Mouse (Mus musculus): ENCODE results near the gene Deup1. TPM values are rescaled to one million over a fixed set of nuclear protein-coding genes. Genes with fewer than 3 reads are reported as not detected.

Gene Deup1
- polyA plus RNA-seq, 1 experiment from 2014 or later = 0.23 TPM

DNA sequence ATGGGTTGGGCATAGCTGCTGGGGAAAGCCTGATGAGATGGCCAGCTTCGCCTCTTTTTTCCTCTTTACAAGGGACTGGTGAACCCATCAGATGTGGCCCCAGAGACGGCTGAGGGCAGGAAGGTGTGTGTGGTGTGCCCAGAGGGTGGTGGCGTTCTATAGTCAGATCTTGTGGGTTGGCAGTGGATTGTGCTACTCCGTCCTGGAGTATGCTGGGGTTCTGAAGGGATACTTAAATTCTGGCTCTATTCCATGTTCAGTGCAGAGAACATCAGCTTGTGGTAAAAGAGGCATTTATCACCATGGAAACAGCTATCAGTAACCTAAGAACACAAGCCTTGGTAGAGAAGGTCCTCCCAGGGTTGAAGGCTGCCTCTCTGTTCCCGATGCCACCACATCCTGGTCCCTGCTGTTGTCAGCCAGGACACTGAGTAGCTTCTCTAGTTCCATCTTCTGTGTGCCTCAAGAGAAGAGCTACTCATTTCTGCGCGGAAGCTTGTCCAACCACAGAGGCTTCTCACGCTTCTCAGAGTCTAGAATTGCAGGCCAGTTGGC is 88.7 kb downstream of the Deup1 start:
- H3K4me3 ChIP-seq = no peak overlapping the region
- WGBS = 87% methylated on average over 8 of the region's 8 CpGs
- H3K27ac ChIP-seq = no peak overlapping the region
- peaks cover 41% of the 10 kb centered on the region for H3K4me1 ChIP-seq
- no peak for DNase-seq (ENCODE audit: low spot score)
- peaks cover 12% of the 10 kb centered on the region; the same call in 1 of the 2 replicates for H3K36me3 ChIP-seq
- H3K27me3 ChIP-seq (ENCODE audit: insufficient read depth, poor library complexity, severe bottlenecking) = no peaks in the 10 kb centered on the region
- no peaks in the 10 kb centered on the region for H3K9me3 ChIP-seq

DNA sequence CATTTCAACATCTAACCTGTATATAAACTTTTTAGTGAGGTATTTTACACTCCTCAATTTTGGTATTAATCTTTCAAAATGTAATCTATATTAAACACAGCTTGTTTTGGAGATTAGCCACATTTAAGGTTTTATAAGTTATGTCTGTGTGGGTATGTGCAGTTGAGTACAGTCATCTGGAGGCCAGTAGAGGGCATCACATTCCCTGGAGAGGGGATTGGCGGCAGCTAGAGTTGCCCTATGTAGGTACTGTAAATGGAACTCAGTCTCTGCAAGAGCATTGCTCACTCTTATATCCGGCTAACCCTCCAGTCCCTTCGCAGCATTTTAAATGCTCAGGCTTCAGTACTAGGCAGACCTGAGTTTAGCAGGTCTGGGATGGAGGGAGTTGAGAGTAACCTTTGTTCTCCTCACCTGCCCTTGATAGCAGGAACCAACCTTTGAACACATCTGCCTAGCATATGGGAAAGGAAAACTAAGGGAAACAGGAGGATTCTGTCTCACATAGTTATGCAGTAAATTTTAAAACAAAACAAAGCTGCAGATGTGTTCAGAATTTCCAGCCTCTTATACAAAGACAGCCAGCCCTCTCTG is 90.2 kb downstream of the Deup1 start:
- Histone ChIP-seq H3K4me3 (no peak overlapping the region), H3K27me3 (ENCODE audit: insufficient read depth, poor library complexity, severe bottlenecking) (no peaks in the 10 kb centered on the region), H3K36me3 (peaks cover 12% of the 10 kb centered on the region; the same call in 1 of the 2 replicates), H3K27ac (no peak overlapping the region), H3K4me1 (peaks cover 52% of the 10 kb centered on the region), H3K9me3 (no peaks in the 10 kb centered on the region)
- no peak for DNase-seq (ENCODE audit: low spot score)
- 86% methylated on average over 3 of the region's 3 CpGs for WGBS

DNA sequence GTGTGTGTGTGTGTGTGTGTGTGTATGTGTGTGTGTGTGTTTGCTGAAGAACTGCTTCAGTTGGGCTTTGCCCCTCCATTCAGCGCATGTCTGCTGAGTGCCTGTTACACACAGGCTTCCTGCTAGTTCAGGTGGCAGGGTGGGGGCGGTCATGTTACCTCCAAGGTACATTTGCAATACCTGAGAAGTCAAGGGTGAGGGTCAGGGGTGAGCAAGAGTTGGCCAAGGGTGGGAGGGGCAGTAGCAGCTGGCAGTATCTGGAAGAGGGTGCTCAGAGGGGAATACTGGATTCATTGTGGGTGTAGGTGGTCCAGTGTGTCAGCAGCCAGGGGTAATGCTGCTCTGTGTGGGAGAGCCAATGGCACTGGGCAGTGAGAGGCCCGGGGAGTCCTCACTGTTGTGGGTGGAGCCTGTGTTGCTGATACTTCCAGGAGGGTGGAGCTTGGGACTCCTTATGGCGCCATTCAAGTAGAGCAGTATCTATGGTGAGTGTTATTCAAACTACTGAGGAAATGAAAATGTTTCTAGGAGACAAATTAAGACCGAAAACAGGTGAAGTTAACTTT is 90.8 kb downstream of the Deup1 start:
- Histone ChIP-seq H3K36me3 (peaks cover 12% of the 10 kb centered on the region; the same call in 1 of the 2 replicates), H3K9me3 (no peaks in the 10 kb centered on the region), H3K27me3 (ENCODE audit: insufficient read depth, poor library complexity, severe bottlenecking) (no peaks in the 10 kb centered on the region), H3K4me3 (no peak overlapping the region), H3K27ac (no peak overlapping the region), H3K4me1 (peaks cover 47% of the 10 kb centered on the region)
- no peak for DNase-seq (ENCODE audit: low spot score)
- 85% methylated on average over 5 of the region's 5 CpGs for WGBS

DNA sequence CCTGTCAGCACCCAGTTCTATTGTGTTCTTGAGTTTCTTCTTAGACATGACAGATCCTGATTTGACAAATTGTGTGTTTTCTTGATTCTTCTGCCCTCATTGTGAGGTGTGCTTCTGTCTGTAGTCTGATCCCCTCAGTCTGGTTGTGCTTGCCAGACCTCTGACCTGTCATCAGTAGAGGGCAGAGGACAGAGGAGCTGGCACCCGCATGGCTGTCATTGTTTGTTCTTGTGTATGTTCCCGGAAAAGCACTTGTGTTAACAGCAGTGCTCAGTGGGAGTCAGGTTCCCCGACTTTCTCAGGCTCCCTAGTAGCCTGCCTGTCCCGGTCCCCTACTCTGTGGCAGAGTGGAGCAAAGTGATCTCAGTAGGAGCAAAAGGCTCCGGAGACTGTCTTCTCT is 92.3 kb downstream of the Deup1 start:
- Histone ChIP-seq H3K27ac (no peak overlapping the region), H3K36me3 (peaks cover 9% of the 10 kb centered on the region; the same call in 1 of the 2 replicates), H3K4me1 (peaks cover 48% of the 10 kb centered on the region), H3K27me3 (ENCODE audit: insufficient read depth, poor library complexity, severe bottlenecking) (no peaks in the 10 kb centered on the region), H3K9me3 (no peaks in the 10 kb centered on the region), H3K4me3 (no peak overlapping the region)
- WGBS = 29% methylated on average over 5 of the region's 5 CpGs
- DNase-seq (ENCODE audit: low spot score) = no peak

DNA sequence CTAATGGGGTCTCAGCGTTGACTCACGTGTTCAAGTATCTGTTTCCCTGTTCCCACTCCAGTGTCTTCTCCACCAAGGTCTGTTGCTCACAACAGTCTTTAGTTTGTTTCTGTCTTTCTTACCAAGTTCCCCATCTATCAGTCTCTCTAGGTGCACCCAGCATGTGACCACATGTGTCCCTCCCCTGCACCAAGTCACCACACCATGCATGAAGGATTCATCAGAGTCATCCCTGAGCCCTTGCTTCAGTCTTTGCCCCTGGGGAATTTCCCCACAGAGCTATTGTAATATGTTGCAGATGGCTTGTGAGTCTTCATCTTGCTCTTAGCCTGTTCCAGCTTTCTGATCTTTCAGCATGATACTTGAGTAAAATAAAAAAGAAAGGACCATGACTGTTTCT is 93.6 kb downstream of the Deup1 start:
- WGBS = 67% methylated on average over 2 of the region's 2 CpGs
- no peaks in the 10 kb centered on the region for H3K9me3 ChIP-seq
- no peak for DNase-seq (ENCODE audit: low spot score)
- H3K36me3 ChIP-seq = 0 out of 2 replicates have a peak, but pooled peaks cover under 1% of the 10 kb centered on the region
- peak overlapping the region; percentile 33; the same call in 1 of the 2 replicates for H3K27ac ChIP-seq
- H3K4me1 ChIP-seq = peaks cover 61% of the 10 kb centered on the region
- H3K4me3 ChIP-seq = no peak overlapping the region
- no peaks in the 10 kb centered on the region for H3K27me3 ChIP-seq (ENCODE audit: insufficient read depth, poor library complexity, severe bottlenecking)

DNA sequence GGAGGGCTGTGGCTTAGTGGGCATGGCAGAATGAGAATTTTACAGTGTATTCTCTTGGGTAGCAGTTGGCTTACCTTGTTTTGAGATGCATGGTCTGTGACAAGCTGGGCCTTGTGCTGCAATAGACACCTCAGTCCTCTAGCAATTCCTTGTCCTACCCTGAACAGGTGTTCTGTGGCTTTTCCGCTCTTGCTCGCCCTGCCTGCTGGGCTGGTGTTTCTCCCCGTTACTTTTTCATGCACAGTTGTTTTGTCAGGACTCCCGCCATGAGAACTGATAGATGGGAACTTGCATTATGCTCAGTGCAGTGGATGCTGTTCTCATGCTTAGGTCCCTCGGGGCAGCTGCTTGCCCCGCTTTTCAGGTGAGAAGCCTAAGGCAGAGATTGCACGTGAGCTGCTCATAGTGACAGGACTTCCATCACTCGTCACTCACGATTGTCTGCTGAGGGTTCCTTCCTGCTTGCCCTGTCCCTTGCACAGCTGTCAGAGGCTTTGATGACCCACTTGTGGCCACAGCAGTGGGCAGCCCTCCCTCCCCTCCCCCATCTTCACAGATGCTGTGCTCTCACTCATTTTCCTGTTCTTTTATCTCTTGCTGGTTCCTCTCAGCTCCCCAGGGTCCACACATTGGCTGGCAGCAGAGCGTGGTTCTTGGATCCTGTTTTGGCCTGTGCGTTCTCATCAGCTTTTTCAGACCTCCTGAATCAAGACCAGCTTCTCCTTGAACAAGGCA is 94.2 kb downstream of the Deup1 start:
- 38% methylated on average over 11 of the region's 11 CpGs for WGBS
- DNase-seq (ENCODE audit: low spot score) = no peak
- no peaks in the 10 kb centered on the region for H3K27me3 ChIP-seq (ENCODE audit: insufficient read depth, poor library complexity, severe bottlenecking)
- H3K27ac ChIP-seq = 0 out of 2 replicates have a peak overlapping the region, but pooled peaks have one; percentile 4
- no peaks in the 10 kb centered on the region for H3K9me3 ChIP-seq
- H3K4me1 ChIP-seq = peaks cover 67% of the 10 kb centered on the region
- H3K36me3 ChIP-seq = no peaks in the 10 kb centered on the region
- H3K4me3 ChIP-seq = no peak overlapping the region

DNA sequence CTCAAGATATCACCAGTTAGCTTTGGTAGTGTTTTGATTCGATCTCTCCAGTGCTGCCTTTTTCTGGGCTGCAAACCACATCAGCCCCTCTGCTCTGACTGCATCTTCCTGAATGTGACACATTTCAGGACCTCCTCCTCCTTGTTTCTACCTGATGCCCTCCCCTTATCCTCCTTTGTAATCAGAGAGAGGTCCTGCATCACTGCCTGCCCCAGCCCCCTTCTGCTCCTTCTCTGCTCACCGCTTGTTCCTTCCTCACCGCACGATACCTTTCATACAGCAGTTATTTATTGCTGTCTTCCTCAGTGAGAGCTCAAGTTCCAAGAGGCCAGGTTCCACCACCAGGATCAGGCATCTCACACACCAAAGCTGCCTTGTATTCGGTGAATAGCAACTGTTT is 96.5 kb downstream of the Deup1 start:
- 85% methylated on average over 5 of the region's 5 CpGs for WGBS
- no peak overlapping the region for H3K27ac ChIP-seq
- H3K4me1 ChIP-seq = peaks cover 79% of the 10 kb centered on the region
- H3K36me3 ChIP-seq = no peaks in the 10 kb centered on the region
- H3K4me3 ChIP-seq = no peak overlapping the region
- H3K27me3 ChIP-seq (ENCODE audit: insufficient read depth, poor library complexity, severe bottlenecking) = no peaks in the 10 kb centered on the region
- no peaks in the 10 kb centered on the region for H3K9me3 ChIP-seq
- DNase-seq (ENCODE audit: low spot score) = no peak

DNA sequence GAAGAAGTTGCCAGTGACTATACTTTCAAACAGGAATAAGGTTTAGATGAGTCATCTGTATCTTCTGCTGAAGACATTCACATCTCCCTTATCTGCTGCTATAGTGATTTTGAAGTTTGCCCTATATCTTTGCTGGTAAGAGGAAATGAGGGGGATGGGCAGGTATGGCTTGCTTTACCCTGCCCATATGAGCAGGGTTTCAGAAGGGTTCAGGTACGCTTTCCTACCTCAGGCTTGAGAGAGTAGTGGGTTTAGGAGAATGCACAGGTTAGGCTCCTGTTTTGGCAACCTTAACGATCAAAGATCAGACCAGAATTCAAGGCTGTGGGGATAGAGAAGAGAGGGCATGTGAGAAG is 97.8 kb downstream of the Deup1 start:
- 84% methylated on average over 2 of the region's 2 CpGs for WGBS
- Histone ChIP-seq H3K36me3 (no peaks in the 10 kb centered on the region), H3K27ac (no peak overlapping the region; the same call in 1 of the 2 replicates)

DNA sequence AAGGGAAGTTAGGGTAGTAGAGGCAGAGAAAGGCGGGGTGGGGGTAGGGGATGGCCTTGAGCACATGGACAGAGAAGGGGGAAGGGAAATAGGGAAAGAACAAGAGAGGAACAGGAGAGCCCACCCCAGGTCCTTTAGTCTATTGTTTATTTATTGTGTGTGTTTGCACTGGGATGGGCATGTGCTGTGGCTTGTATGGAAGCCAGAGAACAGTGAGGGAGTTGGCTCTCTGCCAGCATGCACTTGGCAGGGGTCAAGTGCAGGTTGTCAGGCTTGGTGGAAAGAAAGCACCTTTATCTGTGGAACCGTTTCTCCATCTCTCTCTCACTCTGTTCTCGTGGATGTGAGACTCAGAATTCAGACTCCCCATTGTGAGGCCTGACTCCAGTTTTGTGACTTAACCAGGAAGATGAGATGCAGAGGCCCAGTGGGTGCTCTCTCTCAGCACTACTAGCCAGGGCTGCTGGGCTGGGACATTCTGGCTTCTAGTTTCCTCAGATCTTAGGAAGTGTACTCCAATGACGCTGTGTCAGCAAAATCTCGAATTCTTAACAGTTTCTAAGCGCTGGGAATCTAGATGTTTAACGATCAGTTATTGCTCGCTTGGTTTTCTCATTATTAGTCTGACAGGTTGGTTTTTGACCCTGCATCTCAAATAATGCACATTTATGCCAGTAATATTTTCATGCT is 98.3 kb downstream of the Deup1 start:
- WGBS = 56% methylated on average over 8 of the region's 8 CpGs
- Histone ChIP-seq H3K36me3 (no peaks in the 10 kb centered on the region), H3K4me1 (peaks cover 78% of the 10 kb centered on the region), H3K27ac (0 out of 2 replicates have a peak overlapping the region, but pooled peaks have one; percentile 7), H3K4me3 (no peak overlapping the region), H3K9me3 (no peaks in the 10 kb centered on the region), H3K27me3 (ENCODE audit: insufficient read depth, poor library complexity, severe bottlenecking) (no peaks in the 10 kb centered on the region)
- DNase-seq (ENCODE audit: low spot score) = no peak

More for the DNA sequence above, 97.8 kb downstream of the Deup1 start:
- H3K9me3 ChIP-seq = no peaks in the 10 kb centered on the region
- peaks cover 79% of the 10 kb centered on the region for H3K4me1 ChIP-seq
- no peak overlapping the region for H3K4me3 ChIP-seq
- DNase-seq (ENCODE audit: low spot score) = no peak
- no peaks in the 10 kb centered on the region for H3K27me3 ChIP-seq (ENCODE audit: insufficient read depth, poor library complexity, severe bottlenecking)

DNA sequence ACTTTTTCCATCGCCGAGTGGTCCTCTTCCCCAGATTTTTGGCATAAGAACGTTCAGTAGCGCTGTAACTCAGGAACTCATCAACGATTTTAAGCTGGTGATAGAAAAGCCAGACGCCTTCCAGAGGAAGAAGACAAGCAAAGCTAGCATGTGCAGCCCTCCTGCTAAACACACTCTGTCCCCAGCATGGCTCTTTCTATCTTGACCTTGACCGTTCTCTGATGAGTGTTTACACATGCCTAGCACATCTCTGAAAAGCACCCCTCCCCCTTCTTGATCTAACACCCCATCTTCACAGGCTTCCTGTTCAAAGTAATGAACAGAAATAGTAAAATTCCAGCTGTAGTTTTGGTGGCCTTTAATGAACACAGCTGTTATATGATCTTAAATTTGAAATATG is 99.4 kb downstream of the Deup1 start:
- Histone ChIP-seq H3K9me3 (no peaks in the 10 kb centered on the region), H3K27ac (0 out of 2 replicates have a peak overlapping the region, but pooled peaks have one; percentile 7), H3K4me3 (no peak overlapping the region), H3K4me1 (peaks cover 77% of the 10 kb centered on the region), H3K36me3 (no peaks in the 10 kb centered on the region), H3K27me3 (ENCODE audit: insufficient read depth, poor library complexity, severe bottlenecking) (no peaks in the 10 kb centered on the region)
- DNase-seq (ENCODE audit: low spot score) = no peak
- 63% methylated on average over 7 of the region's 7 CpGs for WGBS

DNA sequence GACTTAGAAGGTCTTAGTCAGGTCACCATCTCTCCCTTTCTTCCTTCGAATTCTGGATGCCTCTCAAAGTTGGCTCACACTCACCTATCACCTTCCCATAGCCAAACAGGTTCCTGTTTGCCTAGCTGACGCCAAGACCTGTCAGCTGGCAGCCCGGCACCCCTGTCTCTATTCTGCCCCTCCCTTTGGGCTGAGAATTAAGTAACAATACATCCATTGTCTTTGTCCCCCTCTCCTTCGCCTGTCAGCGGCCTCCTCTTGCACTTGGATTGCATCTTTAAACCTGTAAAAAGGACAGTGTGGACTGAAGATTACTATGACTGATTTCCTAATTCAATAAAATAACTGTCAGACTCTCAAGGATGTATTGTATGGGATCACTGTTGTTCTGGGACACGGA is 99.9 kb downstream of the Deup1 start:
- H3K9me3 ChIP-seq = no peaks in the 10 kb centered on the region
- H3K27ac ChIP-seq = no peak overlapping the region
- 65% methylated on average over 6 of the region's 6 CpGs for WGBS
- no peak overlapping the region for H3K4me3 ChIP-seq
- DNase-seq (ENCODE audit: low spot score) = no peak
- no peaks in the 10 kb centered on the region for H3K27me3 ChIP-seq (ENCODE audit: insufficient read depth, poor library complexity, severe bottlenecking)
- peaks cover 78% of the 10 kb centered on the region for H3K4me1 ChIP-seq
- no peaks in the 10 kb centered on the region for H3K36me3 ChIP-seq

DNA sequence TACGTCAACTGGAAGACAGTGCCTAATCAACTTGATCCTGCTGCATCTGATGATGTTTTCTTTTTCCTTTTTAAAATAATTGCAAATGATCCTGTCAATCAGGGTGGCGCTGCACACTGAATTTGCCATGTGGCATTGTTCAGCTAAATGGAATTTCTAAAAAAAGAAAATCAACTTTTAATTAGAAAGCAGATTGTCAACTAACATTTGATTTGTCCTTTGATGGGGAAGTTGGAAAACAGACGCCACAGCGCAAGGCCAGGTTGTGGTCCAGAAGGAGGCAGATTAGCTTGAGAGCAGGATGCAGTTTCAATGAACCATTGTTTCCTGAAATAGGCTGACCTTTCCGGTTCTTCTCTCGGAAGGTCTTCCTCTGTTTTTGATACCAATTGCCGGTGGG is 101.2 kb downstream of the Deup1 start:
- no peak overlapping the region for H3K27ac ChIP-seq
- no peaks in the 10 kb centered on the region for H3K9me3 ChIP-seq
- H3K4me3 ChIP-seq = no peak overlapping the region
- H3K4me1 ChIP-seq = peaks cover 79% of the 10 kb centered on the region
- H3K36me3 ChIP-seq = no peaks in the 10 kb centered on the region
- H3K27me3 ChIP-seq (ENCODE audit: insufficient read depth, poor library complexity, severe bottlenecking) = no peaks in the 10 kb centered on the region
- no peak for DNase-seq (ENCODE audit: low spot score)
- 45% methylated on average over 7 of the region's 7 CpGs for WGBS
